Mouse (Mus musculus) right cerebral cortex, adult 2 months (tissue): ENCODE measurements at regions not wholly inside any gene's neighbourhood (a gene's known extent, or its start where the extent isn't known, plus 50 kb on each side); places are given as distances from the start of the nearest gene placed in this dataset.
A peak's percentile ranks its signal among the peaks of the same experiment; 100 is the strongest.

Experiments
- DNase-seq, 2 experiments: peaks; one replicate each; pipeline ENCODE4 v3.0.0; 2021 to 2022; ENCODE audit warnings: low spot score in 2 of 2

DNA sequence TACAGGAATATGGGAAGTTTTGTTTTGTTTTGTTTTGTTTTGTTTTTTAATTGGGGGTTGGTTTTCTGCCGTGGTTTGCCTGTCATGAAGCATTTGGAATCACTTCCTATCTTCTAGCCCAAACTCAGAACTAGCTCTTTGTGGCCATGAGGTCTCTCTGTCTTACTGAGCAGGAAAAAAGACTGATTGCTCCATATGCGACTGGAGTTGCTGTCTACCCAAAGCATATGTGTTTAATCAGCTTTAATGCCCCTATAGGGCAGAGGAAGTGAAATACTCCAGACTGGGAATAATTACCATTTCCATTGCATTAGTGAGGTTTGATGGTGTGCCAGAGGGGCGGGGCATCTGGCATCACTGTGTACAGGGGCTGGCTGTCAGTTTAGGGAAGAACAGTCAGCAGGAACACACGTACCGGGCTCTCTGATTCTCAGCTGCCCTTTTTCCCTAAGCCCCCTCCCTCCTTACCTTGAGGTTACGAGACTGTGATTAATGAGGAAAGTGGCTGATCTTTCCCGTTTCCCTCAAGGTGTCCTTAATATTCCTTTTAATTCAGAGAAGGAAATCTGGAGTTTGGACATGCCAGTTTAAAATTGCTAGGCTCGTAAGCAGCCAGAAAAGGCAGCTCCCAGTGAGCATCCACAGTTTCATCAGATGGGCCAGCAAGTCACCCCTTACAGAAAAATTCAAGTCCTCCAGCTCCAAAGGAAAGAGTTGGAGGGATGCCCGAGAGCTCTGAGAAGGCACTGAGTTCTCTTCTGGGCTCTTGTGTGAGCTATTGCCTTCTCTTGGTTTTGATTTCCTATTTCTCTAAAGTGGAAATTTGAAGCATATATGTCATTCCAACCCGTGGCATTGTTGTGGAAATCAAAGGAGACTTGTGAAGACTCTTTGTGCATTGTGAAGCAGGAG is 2482.1 kb upstream of the 5930422O12Rik start:
- DNase-seq, result no peak

DNA sequence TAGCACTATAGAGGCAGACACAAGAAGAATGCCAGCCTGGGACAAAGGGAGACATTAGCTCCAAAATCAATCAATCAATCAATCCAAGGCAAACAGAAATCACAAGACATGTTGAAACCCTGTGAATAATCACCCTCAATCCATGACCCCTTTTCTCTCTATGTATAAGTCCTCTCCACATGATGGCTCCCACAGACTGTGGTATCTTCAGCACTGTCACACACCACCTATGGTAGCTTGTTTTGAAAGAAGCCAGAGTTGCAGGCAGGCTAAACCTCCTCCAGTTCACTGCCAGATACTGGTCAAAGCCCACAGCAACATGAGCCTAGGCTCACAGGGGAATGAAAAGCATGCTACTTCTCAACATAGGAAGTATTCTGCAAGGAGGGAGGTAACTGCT is 2475.7 kb upstream of the 5930422O12Rik start:
- no peak for DNase-seq

DNA sequence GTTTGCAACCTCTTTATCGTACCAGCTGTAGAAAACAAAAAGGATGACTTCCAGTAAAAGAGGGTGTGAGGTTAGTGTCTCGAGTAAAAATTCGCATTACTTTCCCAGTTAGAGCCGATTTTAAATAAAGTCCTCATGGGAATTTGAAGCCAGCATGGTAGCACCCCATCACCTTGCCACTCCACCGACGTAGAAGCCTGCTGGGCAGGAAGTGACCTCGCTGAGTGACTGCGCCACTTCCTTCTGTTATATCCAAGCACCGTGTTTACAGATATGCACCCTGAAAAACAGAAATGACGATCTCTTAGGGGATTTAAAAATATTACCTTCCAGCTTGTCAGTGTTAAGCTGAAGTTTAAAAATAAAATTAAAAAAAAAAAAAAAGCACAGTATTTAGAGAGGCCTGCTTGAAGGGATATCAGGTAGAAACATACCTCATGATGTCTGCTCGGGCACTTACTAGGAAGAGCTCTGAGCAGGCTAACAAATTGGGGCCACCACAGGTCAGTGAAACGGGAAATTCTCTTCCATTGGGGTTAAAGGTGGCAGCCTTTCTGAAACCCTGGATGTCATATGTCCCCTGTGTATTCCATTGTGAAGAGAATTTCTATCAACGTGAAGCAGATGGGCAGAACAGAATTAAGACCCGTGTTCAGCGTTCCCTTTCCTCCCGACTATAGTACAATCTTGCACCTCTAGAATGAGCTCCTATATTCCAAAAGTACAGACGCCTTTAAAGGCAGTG is 2468.9 kb upstream of the 5930422O12Rik start:
- no peak for DNase-seq

DNA sequence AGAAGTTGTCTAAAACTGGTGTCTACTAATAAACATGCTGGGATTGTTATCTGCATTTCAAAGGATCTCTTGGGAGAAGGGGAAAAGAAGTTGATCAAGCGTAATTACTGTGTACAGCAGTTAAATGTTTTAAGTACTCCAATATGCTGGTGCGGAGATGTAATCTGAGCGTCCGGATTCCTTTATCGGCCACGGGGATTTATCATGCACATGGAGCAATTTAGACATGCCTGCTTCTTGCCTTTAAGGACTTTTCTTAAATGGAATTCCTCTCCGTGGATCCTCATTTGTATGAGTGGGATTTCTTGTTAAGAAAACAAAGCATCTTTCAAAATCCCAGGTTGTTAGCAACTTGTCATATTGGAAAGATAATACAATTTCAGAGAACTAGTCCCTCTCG is 2468.0 kb upstream of the 5930422O12Rik start:
- no peak for DNase-seq

DNA sequence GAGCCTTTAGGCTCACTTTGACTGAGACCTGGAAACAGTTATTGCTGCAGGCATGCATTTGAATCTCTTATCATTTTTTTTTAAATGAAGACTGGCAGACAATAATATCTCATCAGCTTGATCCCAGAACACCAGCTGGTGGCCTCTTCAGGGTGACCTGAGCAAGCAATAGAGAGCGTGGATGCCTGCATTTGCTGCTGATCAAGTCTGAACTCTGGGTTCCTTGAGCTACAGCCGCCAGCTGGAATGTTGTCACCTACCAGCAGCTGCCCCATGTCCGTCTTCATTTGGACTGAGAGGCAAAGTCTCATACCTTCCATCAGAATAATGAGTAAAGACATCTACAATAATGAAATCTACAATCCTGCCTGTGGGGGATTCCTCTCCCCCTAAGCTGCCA is 2466.3 kb upstream of the 5930422O12Rik start:
- no peak for DNase-seq

DNA sequence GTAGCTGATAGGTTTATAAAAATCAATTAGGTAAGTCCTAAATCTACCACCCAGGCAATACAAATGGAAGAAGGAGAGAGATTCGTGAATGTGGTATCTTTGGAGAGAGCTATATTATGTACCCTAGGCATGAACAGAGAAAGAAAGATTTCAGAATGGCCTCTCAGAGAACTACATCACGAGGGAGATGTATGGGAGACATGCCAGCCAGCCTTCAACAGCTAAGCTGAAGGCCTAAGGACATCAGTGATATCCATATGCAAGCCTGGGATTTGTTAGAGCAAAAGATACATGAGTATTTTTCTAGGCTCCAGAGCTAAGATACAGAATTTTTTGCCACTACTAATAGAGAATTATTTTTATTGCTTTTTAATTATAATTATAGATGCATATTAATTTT is 2445.7 kb upstream of the 5930422O12Rik start:
- no peak for DNase-seq

DNA sequence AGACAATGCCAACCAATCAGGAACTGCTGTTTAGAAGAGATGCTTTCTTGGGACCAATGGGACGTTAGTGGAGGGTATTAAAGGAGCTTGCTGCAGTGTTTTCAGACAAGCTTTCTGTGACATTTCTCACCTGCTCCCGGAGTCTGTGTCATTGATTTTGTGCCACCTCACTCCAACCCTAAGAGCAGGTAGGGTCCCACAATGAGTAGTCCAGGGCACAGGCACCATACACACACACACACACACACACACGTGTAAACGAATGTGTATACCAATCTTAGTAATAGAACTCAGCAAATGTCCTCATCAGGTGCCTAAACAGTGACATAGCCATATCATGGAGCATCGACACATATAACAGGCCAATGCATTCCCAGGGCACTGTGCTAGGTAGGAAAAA is 2440.5 kb upstream of the 5930422O12Rik start:
- DNase-seq, result no peak

DNA sequence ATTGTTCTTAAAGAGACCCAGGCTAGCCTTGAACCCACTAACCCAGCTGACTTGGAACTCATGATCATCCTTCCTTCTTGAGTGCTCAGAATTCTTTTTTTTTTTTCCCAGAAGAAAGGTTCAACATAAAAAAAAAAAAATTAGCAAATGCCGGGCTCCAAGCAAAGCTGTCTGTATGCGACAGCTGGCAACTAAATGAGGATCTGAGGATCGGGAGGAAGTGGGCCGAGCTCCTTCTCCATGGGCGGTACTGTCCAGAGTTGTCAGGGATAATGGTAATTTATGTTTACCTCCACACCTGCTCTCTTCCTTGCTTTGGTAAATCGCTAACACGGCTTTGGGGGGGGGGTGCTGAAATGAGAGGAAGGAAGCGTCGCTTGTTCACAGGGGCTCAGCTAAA is 2429.9 kb upstream of the 5930422O12Rik start:
- DNase-seq, result peak in 1 of 2 experiments; percentile 14

DNA sequence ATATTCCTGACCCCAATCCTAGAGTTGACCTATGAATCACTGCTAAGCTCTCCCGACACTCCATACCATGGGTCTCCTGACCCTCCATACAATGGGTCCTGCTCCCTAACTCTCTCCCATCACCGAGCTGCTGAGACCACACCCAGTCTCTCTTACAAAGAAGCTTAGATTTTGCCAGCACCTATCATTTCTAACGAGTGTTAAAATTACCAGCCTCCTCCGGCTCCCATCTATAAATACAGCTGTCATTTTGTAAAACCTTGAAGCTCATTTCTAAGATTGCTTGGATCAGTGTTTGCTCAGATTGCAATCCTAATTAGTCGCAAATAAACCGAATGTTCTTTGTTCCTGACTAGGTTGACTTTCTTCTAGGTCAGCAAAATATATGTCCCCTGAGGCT is 2428.4 kb upstream of the 5930422O12Rik start:
- peak; percentile 18 to 19 for DNase-seq

DNA sequence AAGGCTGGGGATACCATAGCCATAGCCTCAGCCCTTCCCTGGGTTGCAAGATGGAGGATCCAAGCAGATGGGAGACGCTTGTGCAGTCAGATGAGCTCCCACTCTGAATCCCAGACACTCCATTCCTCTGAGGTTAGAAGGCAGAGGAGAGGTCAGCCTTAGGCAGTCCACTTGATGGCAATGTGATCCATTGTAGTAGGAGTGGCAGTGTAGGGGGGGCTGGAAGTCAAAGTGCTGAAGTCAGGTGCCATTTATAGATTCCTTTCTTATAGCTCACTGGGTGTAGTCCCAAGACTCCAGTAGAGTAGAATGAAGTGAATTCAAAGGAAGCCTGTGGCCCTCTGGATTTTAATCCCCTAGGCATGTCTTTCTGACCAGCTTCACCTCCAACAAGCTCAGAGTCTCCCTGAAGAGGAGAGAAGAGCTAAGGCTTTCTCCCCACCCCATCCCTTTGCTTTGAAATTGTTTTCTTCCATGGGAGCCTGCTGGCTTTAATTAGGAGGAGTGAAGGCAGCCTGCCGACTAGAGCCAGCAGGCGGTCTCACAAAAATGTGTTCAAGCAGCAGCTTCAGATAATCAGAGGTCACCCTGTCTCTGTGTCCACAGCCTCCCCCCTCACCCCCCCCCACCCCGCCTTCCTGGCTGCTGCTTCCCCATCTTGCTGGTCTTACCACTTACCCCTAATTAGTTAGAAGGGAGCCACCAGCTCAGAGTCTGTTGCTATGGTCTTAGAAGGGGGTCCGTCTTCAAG is 2426.4 kb upstream of the 5930422O12Rik start:
- DNase-seq, result no peak

DNA sequence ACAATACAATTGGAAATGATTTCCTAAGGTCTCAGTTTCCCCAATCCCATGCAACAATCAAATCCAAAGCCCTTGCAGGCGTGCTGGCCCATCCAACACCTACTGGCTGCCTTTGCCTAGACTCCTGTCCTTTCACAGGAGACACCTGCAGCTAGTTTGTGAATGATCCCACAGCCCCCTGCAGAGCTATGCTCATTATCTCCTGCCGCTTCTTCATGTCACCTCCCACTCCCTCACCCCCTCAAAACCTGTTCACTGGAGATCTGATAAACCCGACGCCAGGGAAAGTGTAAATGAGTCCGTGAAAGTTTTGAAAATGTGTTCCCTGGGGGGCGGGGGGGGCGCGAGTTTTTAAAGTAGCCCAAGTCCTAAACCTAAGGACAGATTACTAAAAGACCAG is 2420.2 kb upstream of the 5930422O12Rik start:
- peak; percentile 69 for DNase-seq

DNA sequence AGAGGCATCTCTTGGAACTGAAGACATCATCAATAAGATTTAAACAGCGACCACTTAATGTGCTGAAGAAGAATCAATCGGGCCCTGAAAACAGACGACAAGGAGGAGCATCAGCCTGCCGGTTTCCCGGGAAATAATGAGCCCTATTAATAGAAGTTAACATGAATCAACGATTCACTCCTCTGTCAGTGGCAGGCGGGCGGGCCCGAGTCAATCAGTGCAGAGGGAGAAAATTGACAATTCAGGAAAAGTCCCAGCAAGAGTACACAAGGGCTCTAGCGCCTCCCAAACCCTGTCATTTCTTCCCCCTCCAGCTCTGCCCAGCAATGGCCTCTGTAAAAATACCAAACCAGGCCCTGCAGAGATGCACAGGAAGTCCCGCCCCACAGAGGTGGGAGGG is 2416.4 kb upstream of the 5930422O12Rik start:
- peak; percentile 27 to 39 for DNase-seq

DNA sequence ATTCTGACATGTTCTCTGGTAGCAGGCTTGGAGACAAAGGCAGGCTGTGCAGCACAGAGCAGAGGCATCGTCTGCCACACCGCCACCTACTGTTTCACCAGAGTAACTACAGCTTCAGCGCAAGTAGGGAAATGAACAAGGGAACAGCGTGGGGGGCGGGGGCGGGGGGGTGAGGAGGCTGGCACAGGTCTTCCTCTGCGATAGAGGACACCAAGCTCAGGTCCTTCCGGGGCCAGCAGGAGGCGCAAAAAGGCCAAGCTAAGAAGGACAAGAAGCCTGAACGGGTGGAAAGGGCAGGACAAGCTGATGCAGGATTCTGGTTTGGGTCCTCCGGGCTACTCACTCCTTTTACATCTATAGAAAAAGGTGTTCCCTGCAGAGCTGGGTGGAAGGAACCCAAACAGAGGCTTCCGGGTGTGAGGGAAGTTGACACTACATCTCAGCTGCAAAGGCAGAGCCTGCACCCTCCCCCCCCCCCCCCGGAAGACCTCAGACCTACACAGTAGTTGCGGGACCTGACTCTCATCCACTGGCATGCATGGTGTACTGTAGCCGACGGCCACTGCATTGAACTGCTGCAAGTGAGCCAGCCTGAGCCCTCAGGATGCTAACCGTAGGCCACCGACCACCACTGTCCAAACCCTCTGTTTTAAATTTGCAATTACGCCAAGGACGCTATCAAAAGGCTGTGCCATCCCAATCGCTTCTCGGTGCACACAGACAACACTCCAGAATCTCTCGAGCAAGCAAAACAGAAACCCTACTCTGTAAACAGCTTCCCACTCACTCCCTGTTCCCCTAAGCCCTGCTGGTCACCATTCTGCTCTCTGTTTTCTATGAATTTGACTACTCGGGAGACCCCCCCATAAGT is 2396.6 kb upstream of the 5930422O12Rik start:
- peak; percentile 68 to 78 for DNase-seq

DNA sequence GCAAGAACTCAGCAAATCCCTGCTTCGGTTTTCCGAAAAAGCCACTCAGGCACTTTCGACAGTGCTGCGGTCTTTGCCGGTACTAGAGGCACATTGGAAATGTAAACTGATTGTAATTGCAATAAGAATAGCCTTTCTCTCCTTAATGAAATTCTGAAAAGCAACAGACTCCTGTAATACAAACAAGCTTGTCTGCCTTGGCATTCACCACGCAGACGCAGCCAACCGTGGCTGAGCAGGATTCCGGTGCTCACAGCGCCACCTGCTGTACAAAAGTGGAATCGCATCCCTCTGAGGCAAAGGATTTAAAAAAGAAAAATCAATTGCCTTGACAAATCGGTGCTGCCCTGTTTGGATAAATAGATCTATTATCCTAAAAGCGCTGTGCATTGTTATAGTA is 2395.2 kb upstream of the 5930422O12Rik start:
- DNase-seq, result peak; percentile 95 to 97

DNA sequence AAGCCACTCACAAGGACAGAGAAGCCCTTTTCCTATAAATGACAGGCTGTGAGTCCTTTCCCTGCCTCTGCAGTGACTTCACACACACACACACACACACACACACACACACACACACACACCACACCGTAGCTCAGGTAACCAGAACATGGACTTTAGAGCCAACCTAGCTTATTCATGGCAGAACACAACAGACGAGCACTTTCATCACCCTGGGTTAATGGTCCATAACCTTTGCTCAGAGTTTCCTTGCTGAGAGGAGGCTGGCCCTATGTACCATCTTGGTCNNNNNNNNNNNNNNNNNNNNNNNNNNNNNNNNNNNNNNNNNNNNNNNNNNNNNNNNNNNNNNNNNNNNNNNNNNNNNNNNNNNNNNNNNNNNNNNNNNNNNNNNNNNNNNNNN is 2391.6 kb upstream of the 5930422O12Rik start:
- DNase-seq, result no peak
